Mouse (Mus musculus) layer of hippocampus, adult 8-10 months (tissue): ENCODE data around the gene Ttc21b. TPM values are rescaled to one million over a fixed set of nuclear protein-coding genes. Genes with fewer than 3 reads are reported as not detected.

Experiments used
- DNase-seq, 2 experiments: peaks; one replicate each; pipeline ENCODE4 v3.0.0; 2022; ENCODE audit warnings: low spot score in 2 of 2
- total RNA-seq, 4 experiments: library from RNA; stranded (reverse); gene quantifications; 2 replicates each; pipeline ENCODE4 v1.2.4; 2022

Gene Ttc21b
- total RNA-seq, 4 experiments from 2014 or later: 10.6 to 15.1 (median 12.0) TPM

- DNase-seq: peak; percentile 80 to 81
These were observed 83.3 kb downstream of the Ttc21b start for GRCm38 (mm10) chr2:66173134-66173533.

GRCm38 (mm10) chr2:66171643-66172042 lies 84.8 kb downstream of the Ttc21b start:
- no peak for DNase-seq

- no peak for DNase-seq
These were observed 85.7 kb downstream of the Ttc21b start for GRCm38 (mm10) chr2:66170721-66171120.

- no peak for DNase-seq
These were observed 91.4 kb downstream of the Ttc21b start for GRCm38 (mm10) chr2:66165025-66165424.

GRCm38 (mm10) chr2:66158140-66158915 lies 98.1 kb downstream of the Ttc21b start:
- no peak for DNase-seq

GRCm38 (mm10) chr2:66151436-66151835 lies 105.0 kb downstream of the Ttc21b start:
- DNase-seq: no peak

GRCm38 (mm10) chr2:66150531-66150930 lies 105.9 kb downstream of the Ttc21b start:
- DNase-seq: no peak

GRCm38 (mm10) chr2:66148654-66149230 lies 107.7 kb downstream of the Ttc21b start:
- no peak for DNase-seq

- peak; percentile 22 to 40 for DNase-seq
These were observed 109.9 kb downstream of the Ttc21b start for GRCm38 (mm10) chr2:66146473-66146872.

- DNase-seq: no peak
These were observed 111.6 kb downstream of the Ttc21b start for GRCm38 (mm10) chr2:66144770-66145169.

GRCm38 (mm10) chr2:66143284-66143683 lies 113.1 kb downstream of the Ttc21b start:
- no peak for DNase-seq

GRCm38 (mm10) chr2:66142711-66143110 lies 113.7 kb downstream of the Ttc21b start:
- no peak for DNase-seq

GRCm38 (mm10) chr2:66142268-66142667 lies 114.1 kb downstream of the Ttc21b start:
- DNase-seq: no peak

- DNase-seq: no peak
These were observed 116.2 kb downstream of the Ttc21b start for GRCm38 (mm10) chr2:66140246-66140645.

Other genes starting within 250 kb of the Ttc21b start
- 10 to 100 TPM in 1 of 4 experiments, 1 to 10 TPM in 3; 4.8 to 10.1 (median 7.5) TPM for gene Galnt3, start 131.6 kb downstream of the Ttc21b start, total RNA-seq
- gene Scn1a, start 184.2 kb upstream of the Ttc21b start, total RNA-seq: 10 to 100 TPM; 65.6 to 81.2 (median 75.2) TPM